Mouse (Mus musculus): ENCODE data around the gene Osbpl9.
A peak's percentile ranks its signal among the peaks of the same experiment; 100 is the strongest.

Osbpl9 gene

DNA sequence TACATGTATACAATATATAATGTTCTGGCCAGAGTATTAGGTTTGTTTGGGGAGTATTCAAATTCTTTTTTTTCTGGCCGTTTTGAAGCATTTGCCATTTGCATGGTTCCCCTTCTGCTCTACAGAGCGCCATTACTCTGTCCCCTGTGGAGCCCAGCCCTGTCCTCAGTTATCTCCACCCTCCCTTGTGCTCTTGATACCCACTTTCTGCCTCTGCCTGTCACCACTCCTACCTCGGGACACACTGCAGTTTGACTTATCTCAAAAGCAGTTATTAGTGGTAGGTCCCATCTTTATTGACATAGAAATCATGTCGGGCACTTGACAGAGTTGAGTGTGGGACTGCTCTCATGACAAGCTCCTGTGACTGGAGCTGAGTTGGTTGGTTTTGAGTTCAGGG lies 159.3 kb downstream of the Osbpl9 start:
- no peak for DNase-seq (ENCODE audit: low read depth)

DNA sequence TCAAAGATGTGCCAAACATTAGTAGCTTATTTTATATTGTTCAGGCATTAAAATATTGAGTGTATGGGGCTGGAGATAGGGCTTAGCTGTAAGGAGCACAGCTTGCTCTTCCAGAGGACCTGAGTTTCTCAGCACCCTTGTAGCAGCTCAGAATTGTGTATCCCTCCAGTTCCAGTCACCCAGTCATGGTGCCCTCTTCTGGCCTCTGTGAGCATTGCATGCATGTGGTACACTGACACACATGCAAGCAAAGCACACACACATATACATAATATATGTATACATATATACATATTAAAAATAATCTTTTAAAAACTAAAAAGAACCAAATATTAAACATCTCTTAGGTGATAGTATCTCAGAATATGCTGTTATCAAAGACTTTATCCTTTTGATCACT lies 165.7 kb downstream of the Osbpl9 start:
- peak; percentile 82 for DNase-seq (ENCODE audit: low read depth)

DNA sequence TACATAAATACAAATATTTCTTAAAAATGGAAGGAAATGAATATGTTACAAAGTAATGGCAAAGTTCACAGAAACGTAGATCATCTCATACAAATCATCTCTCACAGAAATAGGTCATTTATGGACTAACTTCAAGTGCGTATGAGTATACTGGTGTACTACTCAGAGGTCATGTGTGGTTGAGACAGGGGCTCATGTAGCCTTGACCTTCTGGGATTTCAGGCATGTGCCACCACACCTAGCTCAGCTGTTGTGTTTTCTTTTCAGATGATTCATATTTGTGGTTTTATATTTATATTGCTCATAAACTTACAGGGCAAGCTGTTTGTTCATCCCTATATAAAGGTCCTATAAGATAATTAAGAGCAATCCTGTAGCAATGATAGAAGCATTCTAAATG lies 171.8 kb downstream of the Osbpl9 start:
- no peak for DNase-seq (ENCODE audit: low read depth)

DNA sequence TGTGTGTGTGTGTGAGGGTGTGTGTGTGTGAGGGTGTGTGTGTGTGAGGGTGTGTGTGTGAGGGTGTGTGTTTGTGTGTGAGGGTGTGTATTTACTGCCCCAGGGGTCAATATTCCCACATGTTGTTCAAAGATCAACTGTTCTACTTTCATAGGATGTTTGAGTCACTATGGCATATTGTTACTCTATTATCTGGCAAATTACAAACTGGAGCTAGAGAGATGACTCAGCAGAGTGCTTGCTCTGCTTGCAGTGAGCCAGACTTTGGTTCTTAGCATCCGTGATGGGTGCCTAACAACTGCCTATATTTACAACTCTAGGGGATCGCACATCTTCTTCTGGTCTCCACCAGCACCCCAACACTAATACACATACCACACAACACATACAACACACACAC lies 172.2 kb downstream of the Osbpl9 start:
- DNase-seq (ENCODE audit: low read depth) = peak; percentile 62

DNA sequence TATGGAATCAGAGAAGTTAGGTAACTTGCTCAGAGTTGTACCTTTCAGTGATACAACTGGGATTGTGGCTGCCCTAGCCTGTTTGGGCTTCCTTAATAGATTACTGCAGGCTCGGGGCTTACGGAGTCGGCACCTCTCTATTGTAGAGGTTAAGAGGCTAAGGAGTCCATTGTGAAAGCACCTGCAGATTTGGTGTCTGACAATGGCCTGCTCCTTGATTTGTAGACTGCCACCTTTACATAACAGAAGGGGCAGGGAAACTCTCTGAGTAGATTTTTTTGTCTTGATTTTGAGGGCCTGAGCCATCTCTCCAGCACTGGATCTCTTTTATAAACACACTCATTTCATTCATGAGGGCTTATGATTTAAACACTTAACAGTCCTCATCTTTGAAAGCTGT lies 175.5 kb downstream of the Osbpl9 start:
- DNase-seq (ENCODE audit: low read depth) = no peak

DNA sequence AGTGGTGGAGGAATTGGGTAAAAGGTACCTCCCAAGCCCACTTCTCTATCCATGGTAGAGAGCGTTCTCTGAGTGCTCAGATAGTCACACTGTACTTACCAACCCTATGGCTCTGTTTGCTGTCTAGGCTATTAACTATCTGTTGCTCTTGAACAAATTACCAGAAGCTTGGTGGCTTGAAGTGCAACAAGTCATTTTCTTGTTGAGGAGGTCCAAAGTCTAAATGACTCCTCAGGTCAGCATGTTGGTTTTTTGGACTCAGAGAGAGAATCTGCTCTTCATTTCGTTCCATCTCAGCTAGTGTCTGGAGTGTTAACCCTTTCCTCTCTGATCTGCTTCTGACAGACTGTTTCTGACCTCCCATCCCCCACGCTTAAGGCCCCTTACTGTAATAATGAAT lies 177.0 kb downstream of the Osbpl9 start:
- DNase-seq (ENCODE audit: low read depth) = no peak

DNA sequence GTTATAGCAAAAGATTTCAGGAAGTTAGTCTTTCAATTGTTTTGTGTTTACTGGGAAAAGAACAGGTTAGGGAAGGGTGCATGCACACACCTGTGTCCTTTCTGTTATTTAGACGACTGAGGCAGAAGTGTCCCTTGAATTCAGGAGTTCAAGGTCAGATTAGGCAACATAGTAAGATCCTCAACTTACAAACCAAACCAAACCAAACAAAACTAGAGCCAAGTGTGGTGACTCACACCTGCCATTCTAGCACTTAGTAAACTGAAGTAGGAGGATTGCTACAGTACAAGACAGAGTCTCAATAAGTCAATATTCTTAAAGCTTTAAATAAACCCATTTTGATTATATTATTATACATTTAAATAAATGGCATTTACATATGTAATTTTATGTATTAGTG lies 180.1 kb downstream of the Osbpl9 start:
- peak; percentile 78 for DNase-seq (ENCODE audit: low read depth)

DNA sequence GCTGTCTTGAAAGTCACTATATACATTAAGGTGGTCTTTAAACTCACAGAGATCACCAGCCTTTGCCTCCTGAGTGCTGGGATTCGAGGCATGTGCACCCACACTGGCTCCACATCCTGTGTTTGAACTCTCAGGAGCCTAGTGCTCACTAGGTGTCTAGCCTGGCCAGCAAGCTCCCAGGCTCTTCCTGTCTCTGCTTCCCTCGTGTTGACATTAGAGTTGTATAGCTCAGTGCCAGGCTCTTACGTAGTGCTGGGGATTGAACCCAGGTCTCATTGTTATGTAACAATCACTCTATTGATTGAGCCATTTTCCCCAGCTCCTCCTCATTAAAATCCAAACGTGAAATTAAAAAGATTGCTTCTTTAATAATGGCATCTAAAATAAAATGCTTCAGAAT lies 182.8 kb downstream of the Osbpl9 start:
- no peak for DNase-seq (ENCODE audit: low read depth)

DNA sequence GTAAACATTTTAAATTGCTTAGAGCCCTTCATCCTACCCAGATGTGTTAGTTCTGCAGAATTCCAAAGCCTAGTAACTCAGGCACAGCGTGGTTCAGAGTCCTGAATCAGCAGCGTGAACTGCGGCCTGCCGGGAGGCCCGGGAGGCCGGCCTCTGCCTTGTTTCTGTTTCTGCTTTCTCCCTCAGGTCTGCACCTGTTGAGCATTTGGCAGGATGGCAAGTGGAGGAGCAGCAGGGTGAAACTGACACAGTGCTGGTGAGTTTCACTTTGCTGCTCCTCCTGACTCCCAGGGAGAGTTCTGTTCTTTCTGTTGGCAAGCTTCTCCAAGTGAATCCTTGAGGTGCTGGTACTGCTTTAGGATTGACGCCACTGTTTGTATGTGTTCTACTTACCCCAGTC lies 184.6 kb downstream of the Osbpl9 start:
- peak; percentile 11 for DNase-seq (ENCODE audit: low read depth)

DNA sequence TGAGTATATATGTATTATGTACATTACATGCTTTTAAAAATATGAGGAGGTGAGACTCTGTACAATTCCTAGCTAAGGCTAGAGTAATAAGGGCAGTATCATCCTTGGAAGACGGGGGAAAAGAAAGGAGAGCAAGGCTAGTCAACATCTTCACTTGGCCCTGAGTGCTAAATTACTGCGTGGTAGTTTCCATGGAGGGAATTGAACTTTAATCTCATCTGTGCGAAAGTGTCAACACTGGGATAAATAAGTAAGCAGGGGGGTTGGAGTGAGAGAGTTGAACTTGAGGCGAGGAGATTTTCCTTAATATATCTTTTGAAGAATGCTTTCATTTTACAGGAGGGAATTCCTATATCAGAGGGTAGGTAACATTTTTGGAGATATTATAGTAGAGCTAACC lies 188.0 kb downstream of the Osbpl9 start:
- DNase-seq (ENCODE audit: low read depth) = no peak

All from NIH3T3 (cell line).